Mouse (Mus musculus) neural tube, embryonic 14.5 days (tissue): ENCODE measurements at regions not wholly inside any gene's neighbourhood (a gene's known extent, or its start where the extent isn't known, plus 50 kb on each side); places are given as distances from the start of the nearest gene placed in this dataset.
A peak's percentile ranks its signal among the peaks of the same experiment; 100 is the strongest.

Experiments used
- ATAC-seq: fragments of 200-750 bp; cut with Nextera tagmentation; 2 replicates; pipeline ENCODE4 v1.8.0; 2017; ENCODE audit warnings: low read depth, mild to moderate bottlenecking, moderate TSS enrichment, moderate library complexity
- H3K27ac ChIP-seq: fragments of 300-500 bp; sonication (generic); 2 replicates; pipeline ENCODE4 v1.5.1; 2014; ENCODE audit warnings: low read depth, mild to moderate bottlenecking, control low read depth, low read length, moderate library complexity, mixed read lengths
- H3K27me3 ChIP-seq: fragments of 300-500 bp; sonication (generic); 2 replicates; pipeline ENCODE4 v1.6.1; 2014; ENCODE audit warnings: low read length; ENCODE audit not compliant: control insufficient read depth, insufficient read depth
- H3K36me3 ChIP-seq: fragments of 300-500 bp; sonication (generic); 2 replicates; pipeline ENCODE4 v1.6.1; 2014; ENCODE audit warnings: low read length, mixed read lengths; ENCODE audit not compliant: control insufficient read depth, insufficient read depth
- H3K4me1 ChIP-seq: fragments of 300-500 bp; sonication (generic); 2 replicates; pipeline ENCODE4 v1.6.1; 2014; ENCODE audit warnings: low read length; ENCODE audit not compliant: control insufficient read depth, insufficient read depth
- H3K4me2 ChIP-seq: fragments of 300-500 bp; sonication (generic); 2 replicates; pipeline ENCODE4 v1.6.1; 2014; ENCODE audit warnings: mild to moderate bottlenecking, low read depth, low read length, control low read depth
- H3K4me3 ChIP-seq: fragments of 300-500 bp; sonication (generic); 2 replicates; pipeline ENCODE4 v1.5.1; 2014; ENCODE audit warnings: low read depth, low read length, control low read depth, mixed read lengths
- H3K9ac ChIP-seq: fragments of 300-500 bp; sonication (generic); replicated peaks from 2 replicates; pipeline ENCODE4 v1.6.1; 2014; ENCODE audit warnings: low read depth, mild to moderate bottlenecking, control low read depth, low read length, mixed read lengths
- H3K9me3 ChIP-seq: fragments of 300-500 bp; sonication (generic); 2 replicates; pipeline ENCODE4 v1.6.1; 2016; ENCODE audit warnings: low read length; ENCODE audit not compliant: control insufficient read depth
- WGBS: fragments of 180-500 bp; shearing (Covaris S2); extraction: QIAGEN DNeasy Blood & Tissue Kit; methylation state at CpG from one replicate; pipeline ENCODE4 v1.1.7; 2014; 5-methylcytosine and 5-hydroxymethylcytosine counted together

GRCm38 (mm10) chr15:13283106-13283505, 109.6 kb upstream of the Cdh6 start:
- Histone ChIP-seq H3K4me3 (no peak overlapping the region), H3K27ac (no peak overlapping the region), H3K36me3 (no peaks in the 10 kb centered on the region), H3K9me3 (no peaks in the 10 kb centered on the region), H3K4me2 (no peak overlapping the region), H3K4me1 (no peaks in the 10 kb centered on the region), H3K9ac (no peak overlapping the region), H3K27me3 (no peaks in the 10 kb centered on the region)
- 87% methylated on average over 5 of the region's 5 CpGs for WGBS
- no peak for ATAC-seq

- H3K4me3 ChIP-seq = no peak overlapping the region
- 0 out of 2 replicates have a peak, but pooled peaks have one; percentile 38 for ATAC-seq
- no peak overlapping the region for H3K9ac ChIP-seq
- no peak overlapping the region for H3K27ac ChIP-seq
- no peaks in the 10 kb centered on the region for H3K9me3 ChIP-seq
- no peaks in the 10 kb centered on the region for H3K4me1 ChIP-seq
- 65% methylated on average over 8 of the region's 8 CpGs for WGBS
- H3K36me3 ChIP-seq = no peaks in the 10 kb centered on the region
- no peaks in the 10 kb centered on the region for H3K27me3 ChIP-seq
- no peak overlapping the region for H3K4me2 ChIP-seq
Observed at GRCm38 (mm10) chr15:13276909-13277235, 103.4 kb upstream of the Cdh6 start.

GRCm38 (mm10) chr15:13276225-13276908, 102.9 kb upstream of the Cdh6 start:
- Histone ChIP-seq H3K9ac (no peak overlapping the region), H3K27me3 (no peaks in the 10 kb centered on the region), H3K4me3 (no peak overlapping the region), H3K9me3 (no peaks in the 10 kb centered on the region), H3K4me1 (no peaks in the 10 kb centered on the region), H3K36me3 (no peaks in the 10 kb centered on the region), H3K27ac (no peak overlapping the region), H3K4me2 (no peak overlapping the region)
- ATAC-seq = peak; percentile 34; the same call in 1 of the 2 replicates
- 80% methylated on average over 5 of the region's 5 CpGs for WGBS

GRCm38 (mm10) chr15:13275326-13275725, 101.9 kb upstream of the Cdh6 start:
- Histone ChIP-seq H3K9me3 (no peaks in the 10 kb centered on the region), H3K36me3 (no peaks in the 10 kb centered on the region), H3K27ac (no peak overlapping the region), H3K27me3 (no peaks in the 10 kb centered on the region), H3K4me1 (no peaks in the 10 kb centered on the region), H3K4me2 (no peak overlapping the region), H3K4me3 (no peak overlapping the region), H3K9ac (no peak overlapping the region)
- WGBS = 8% methylated on average over 5 of the region's 5 CpGs
- ATAC-seq = no peak

- WGBS = 92% methylated on average over 5 of the region's 5 CpGs
Observed at GRCm38 (mm10) chr15:13274366-13275067, 101.0 kb upstream of the Cdh6 start.

GRCm38 (mm10) chr15:13246053-13246696, 72.7 kb upstream of the Cdh6 start:
- no peak for ATAC-seq
- Histone ChIP-seq H3K4me3 (no peak overlapping the region), H3K4me1 (no peaks in the 10 kb centered on the region), H3K4me2 (no peak overlapping the region), H3K9ac (no peak overlapping the region), H3K9me3 (no peaks in the 10 kb centered on the region), H3K27ac (no peak overlapping the region), H3K27me3 (no peaks in the 10 kb centered on the region), H3K36me3 (no peaks in the 10 kb centered on the region)
- 93% methylated on average over 11 of the region's 11 CpGs for WGBS

More at GRCm38 (mm10) chr15:13274366-13275067, 101.0 kb upstream of the Cdh6 start:
- no peaks in the 10 kb centered on the region for H3K4me1 ChIP-seq
- H3K27ac ChIP-seq = no peak overlapping the region
- no peak for ATAC-seq
- no peak overlapping the region for H3K9ac ChIP-seq
- no peak overlapping the region for H3K4me3 ChIP-seq
- H3K36me3 ChIP-seq = no peaks in the 10 kb centered on the region
- no peak overlapping the region for H3K4me2 ChIP-seq
- H3K9me3 ChIP-seq = no peaks in the 10 kb centered on the region
- H3K27me3 ChIP-seq = no peaks in the 10 kb centered on the region

GRCm38 (mm10) chr15:13244306-13244705, 70.8 kb upstream of the Cdh6 start:
- Histone ChIP-seq H3K36me3 (no peaks in the 10 kb centered on the region), H3K4me1 (no peaks in the 10 kb centered on the region), H3K27me3 (no peaks in the 10 kb centered on the region), H3K9ac (peak overlapping the region; percentile 12; the same call in 1 of the 2 replicates), H3K27ac (no peak overlapping the region), H3K4me3 (no peak overlapping the region), H3K4me2 (peak overlapping the region; percentile 19; the same call in 1 of the 2 replicates), H3K9me3 (no peaks in the 10 kb centered on the region)
- WGBS = 16% methylated on average over 14 of the region's 14 CpGs
- peak; percentile 56; the same call in 1 of the 2 replicates for ATAC-seq

- no peak overlapping the region for H3K9ac ChIP-seq
- no peak for ATAC-seq
- no peaks in the 10 kb centered on the region for H3K27me3 ChIP-seq
- 80% methylated on average over 4 of the region's 4 CpGs for WGBS
- no peaks in the 10 kb centered on the region for H3K4me1 ChIP-seq
- H3K4me3 ChIP-seq = no peak overlapping the region
- H3K36me3 ChIP-seq = no peaks in the 10 kb centered on the region
- no peak overlapping the region for H3K4me2 ChIP-seq
- H3K9me3 ChIP-seq = no peaks in the 10 kb centered on the region
- H3K27ac ChIP-seq = no peak overlapping the region
Observed at GRCm38 (mm10) chr15:13243561-13243960, 70.1 kb upstream of the Cdh6 start.

GRCm38 (mm10) chr15:13240931-13241330, 67.5 kb upstream of the Cdh6 start:
- Histone ChIP-seq H3K9ac (no peak overlapping the region), H3K27ac (no peak overlapping the region), H3K9me3 (no peaks in the 10 kb centered on the region), H3K4me2 (no peak overlapping the region), H3K4me1 (no peaks in the 10 kb centered on the region), H3K4me3 (no peak overlapping the region), H3K36me3 (no peaks in the 10 kb centered on the region), H3K27me3 (no peaks in the 10 kb centered on the region)
- 53% methylated on average over 7 of the region's 7 CpGs for WGBS
- no peak for ATAC-seq
